Mouse (Mus musculus) kidney, postnatal 14 days (tissue): ENCODE results near the gene Pkdcc.
A peak's percentile ranks its signal among the peaks of the same experiment; 100 is the strongest.

Source experiments
- DNase-seq: peaks from one replicate; pipeline ENCODE4 v3.0.0; 2022; ENCODE audit warnings: mixed read lengths

Gene Pkdcc

GRCm38 (mm10) chr17:83248467-83248866 lies 33.4 kb downstream of the Pkdcc start:
- DNase-seq = no peak

GRCm38 (mm10) chr17:83250903-83251526 lies 35.9 kb downstream of the Pkdcc start:
- DNase-seq = no peak

GRCm38 (mm10) chr17:83253051-83253649 lies 38.1 kb downstream of the Pkdcc start:
- DNase-seq = peak; percentile 67

- peak; percentile 82 for DNase-seq
These were observed 52.4 kb downstream of the Pkdcc start for GRCm38 (mm10) chr17:83267202-83268128.

- peak; percentile 84 for DNase-seq
These were observed 56.4 kb downstream of the Pkdcc start for GRCm38 (mm10) chr17:83271509-83271908.

- DNase-seq = no peak
These were observed 57.5 kb downstream of the Pkdcc start for GRCm38 (mm10) chr17:83272641-83273040.

GRCm38 (mm10) chr17:83273636-83274035 lies 58.5 kb downstream of the Pkdcc start:
- DNase-seq = peak; percentile 57

- DNase-seq = peak; percentile 60
These were observed 59.0 kb downstream of the Pkdcc start for GRCm38 (mm10) chr17:83274101-83274500.
